Mouse (Mus musculus) retina, postnatal 1 day (tissue): ENCODE measurements around the gene Gm11938.

Source experiments
- DNase-seq: peaks from one replicate; pipeline ENCODE4 v3.0.0-alpha.2; 2012

Gm11938 gene

GRCm38 (mm10) chr11:99566530-99566929, 36.6 kb downstream of the Gm11938 start, which contains the start of gene Krtap3-1:
Krtap3-1 (minus strand) TSS chr11:99566630.
- no peak for DNase-seq

GRCm38 (mm10) chr11:99562580-99562979, 40.5 kb downstream of the Gm11938 start:
- no peak for DNase-seq

- DNase-seq: no peak
These were observed 43.7 kb downstream of the Gm11938 start, which contains the start of gene Gm11939 for GRCm38 (mm10) chr11:99559366-99559765. Gm11939 (minus strand) TSS chr11:99559466.

- no peak for DNase-seq
These were observed 44.9 kb downstream of the Gm11938 start for GRCm38 (mm10) chr11:99557976-99558745.

- no peak for DNase-seq
These were observed 46.4 kb downstream of the Gm11938 start, which contains the start of gene Krtap3-2 for GRCm38 (mm10) chr11:99556753-99557152. Krtap3-2 (minus strand) TSS chr11:99556853.

- DNase-seq: no peak
These were observed 46.9 kb downstream of the Gm11938 start for GRCm38 (mm10) chr11:99556195-99556594.
